Mouse (Mus musculus): ENCODE data around the gene Stk19. TPM values are rescaled to one million over a fixed set of nuclear protein-coding genes. Genes with fewer than 3 reads are reported as not detected.
A peak's percentile ranks its signal among the peaks of the same experiment; 100 is the strongest.
"Not testable (repeated sequence)": the region's sequence is repeated elsewhere in the genome, so short reads cannot be mapped to it uniquely, and the experiment has no call there.

Stk19 gene
- polyA plus RNA-seq, 1 experiment, result 18.7 TPM

- Histone ChIP-seq H3K9me3 (replicated peaks; ENCODE audit: control insufficient read depth, insufficient read depth, low read length, poor library complexity, severe bottlenecking) (no peaks in the 10 kb centered on the region), H3K4me3 (ENCODE audit: low read depth, low read length) (no peak overlapping the region), H3K4me1 (ENCODE audit: control insufficient read depth, insufficient read depth, low read length) (no peaks in the 10 kb centered on the region), H3K36me3 (ENCODE audit: control insufficient read depth, insufficient read depth, low read length, poor library complexity, severe bottlenecking) (no peaks in the 10 kb centered on the region), H3K27ac (ENCODE audit: insufficient read depth, low read length) (no peak overlapping the region), H3K27me3 (ENCODE audit: control insufficient read depth, insufficient read depth, low read length, poor library complexity, severe bottlenecking) (no peaks in the 10 kb centered on the region), H3K9ac (ENCODE audit: low read depth, poor library complexity, severe bottlenecking) (no peak overlapping the region)
- TF ChIP-seq EP300 (IDR thresholded peaks at IDR 0.05; ENCODE audit: insufficient read depth, low read depth, low read length), result no peak
- TF ChIP-seq POLR2A (IDR thresholded peaks at IDR 0.05; ENCODE audit: insufficient read depth, low read length), result no peak
- no peak for TF ChIP-seq CTCF (IDR thresholded peaks at IDR 0.05; ENCODE audit: low read depth, low read length)
Measured at GRCm38 (mm10) chr17:34799531-34799925, 37.2 kb downstream of the Stk19 start.

GRCm38 (mm10) chr17:34798866-34799530 is 37.7 kb downstream of the Stk19 start:
- Histone ChIP-seq H3K4me1 (ENCODE audit: control insufficient read depth, insufficient read depth, low read length) (no peaks in the 10 kb centered on the region), H3K27ac (ENCODE audit: insufficient read depth, low read length) (no peak overlapping the region), H3K36me3 (ENCODE audit: control insufficient read depth, insufficient read depth, low read length, poor library complexity, severe bottlenecking) (no peaks in the 10 kb centered on the region), H3K27me3 (ENCODE audit: control insufficient read depth, insufficient read depth, low read length, poor library complexity, severe bottlenecking) (no peaks in the 10 kb centered on the region), H3K9ac (ENCODE audit: low read depth, poor library complexity, severe bottlenecking) (no peak overlapping the region), H3K4me3 (ENCODE audit: low read depth, low read length) (no peak overlapping the region), H3K9me3 (replicated peaks; ENCODE audit: control insufficient read depth, insufficient read depth, low read length, poor library complexity, severe bottlenecking) (no peaks in the 10 kb centered on the region)
- TF ChIP-seq POLR2A (IDR thresholded peaks at IDR 0.05; ENCODE audit: insufficient read depth, low read length), result no peak
- no peak for TF ChIP-seq CTCF (IDR thresholded peaks at IDR 0.05; ENCODE audit: low read depth, low read length)
- no peak for TF ChIP-seq EP300 (IDR thresholded peaks at IDR 0.05; ENCODE audit: insufficient read depth, low read depth, low read length)

GRCm38 (mm10) chr17:34798071-34798470 is 38.7 kb downstream of the Stk19 start:
- not testable (repeated sequence) for H3K27me3 ChIP-seq (ENCODE audit: control insufficient read depth, insufficient read depth, low read length, poor library complexity, severe bottlenecking); H3K36me3 ChIP-seq (ENCODE audit: control insufficient read depth, insufficient read depth, low read length, poor library complexity, severe bottlenecking); H3K4me3 ChIP-seq (ENCODE audit: low read depth, low read length); H3K9me3 ChIP-seq (replicated peaks; ENCODE audit: control insufficient read depth, insufficient read depth, low read length, poor library complexity, severe bottlenecking); H3K4me1 ChIP-seq (ENCODE audit: control insufficient read depth, insufficient read depth, low read length); H3K9ac ChIP-seq (ENCODE audit: low read depth, poor library complexity, severe bottlenecking); H3K27ac ChIP-seq (ENCODE audit: insufficient read depth, low read length)

GRCm38 (mm10) chr17:34797211-34797995 is 39.3 kb downstream of the Stk19 start:
- not testable (repeated sequence) for H3K9me3 ChIP-seq (replicated peaks; ENCODE audit: control insufficient read depth, insufficient read depth, low read length, poor library complexity, severe bottlenecking); H3K27me3 ChIP-seq (ENCODE audit: control insufficient read depth, insufficient read depth, low read length, poor library complexity, severe bottlenecking); H3K4me1 ChIP-seq (ENCODE audit: control insufficient read depth, insufficient read depth, low read length); H3K27ac ChIP-seq (ENCODE audit: insufficient read depth, low read length); H3K4me3 ChIP-seq (ENCODE audit: low read depth, low read length); H3K9ac ChIP-seq (ENCODE audit: low read depth, poor library complexity, severe bottlenecking); H3K36me3 ChIP-seq (ENCODE audit: control insufficient read depth, insufficient read depth, low read length, poor library complexity, severe bottlenecking)

- no peaks in the 10 kb centered on the region for H3K4me1 ChIP-seq (ENCODE audit: control insufficient read depth, insufficient read depth, low read length)
- no peaks in the 10 kb centered on the region for H3K27me3 ChIP-seq (ENCODE audit: control insufficient read depth, insufficient read depth, low read length, poor library complexity, severe bottlenecking)
- H3K27ac ChIP-seq (ENCODE audit: insufficient read depth, low read length), result no peak overlapping the region
- H3K4me3 ChIP-seq (ENCODE audit: low read depth, low read length), result no peak overlapping the region
- H3K9ac ChIP-seq (ENCODE audit: low read depth, poor library complexity, severe bottlenecking), result no peak overlapping the region
- 0 out of 2 replicates have a peak, but pooled peaks cover 4% of the 10 kb centered on the region for H3K9me3 ChIP-seq (replicated peaks; ENCODE audit: control insufficient read depth, insufficient read depth, low read length, poor library complexity, severe bottlenecking)
- TF ChIP-seq POLR2A (IDR thresholded peaks at IDR 0.05; ENCODE audit: insufficient read depth, low read length) (no peak), EP300 (IDR thresholded peaks at IDR 0.05; ENCODE audit: insufficient read depth, low read depth, low read length) (no peak), CTCF (IDR thresholded peaks at IDR 0.05; ENCODE audit: low read depth, low read length) (no peak)
- H3K36me3 ChIP-seq (ENCODE audit: control insufficient read depth, insufficient read depth, low read length, poor library complexity, severe bottlenecking), result no peaks in the 10 kb centered on the region
Measured at GRCm38 (mm10) chr17:34796311-34797140, 40.2 kb downstream of the Stk19 start.

- TF ChIP-seq EP300 (IDR thresholded peaks at IDR 0.05; ENCODE audit: insufficient read depth, low read depth, low read length) (no peak), POLR2A (IDR thresholded peaks at IDR 0.05; ENCODE audit: insufficient read depth, low read length) (no peak), CTCF (IDR thresholded peaks at IDR 0.05; ENCODE audit: low read depth, low read length) (peak; percentile 48)
- H3K4me3 ChIP-seq (ENCODE audit: low read depth, low read length), result no peak overlapping the region
- 0 out of 2 replicates have a peak, but pooled peaks cover 4% of the 10 kb centered on the region for H3K9me3 ChIP-seq (replicated peaks; ENCODE audit: control insufficient read depth, insufficient read depth, low read length, poor library complexity, severe bottlenecking)
- H3K36me3 ChIP-seq (ENCODE audit: control insufficient read depth, insufficient read depth, low read length, poor library complexity, severe bottlenecking), result no peaks in the 10 kb centered on the region
- H3K9ac ChIP-seq (ENCODE audit: low read depth, poor library complexity, severe bottlenecking), result no peak overlapping the region
- H3K4me1 ChIP-seq (ENCODE audit: control insufficient read depth, insufficient read depth, low read length), result no peaks in the 10 kb centered on the region
- no peak overlapping the region for H3K27ac ChIP-seq (ENCODE audit: insufficient read depth, low read length)
- no peaks in the 10 kb centered on the region for H3K27me3 ChIP-seq (ENCODE audit: control insufficient read depth, insufficient read depth, low read length, poor library complexity, severe bottlenecking)
Measured at GRCm38 (mm10) chr17:34795633-34796032, 41.1 kb downstream of the Stk19 start.
